Comparison of ENCODE assay signal across 28 mouse cellular contexts in genomic region chr12:38854751-38855150, GRCm38 (mm10).
A peak's percentile ranks its signal among the peaks of the same experiment; 100 is the strongest.
DNase-seq lines count a peak whose midpoint lies in the region; ATAC-seq lines count a peak whose summit lies in the region.
"Had no signal": no experiment of that assay in that cellular context is flagged by ENCODE, and none has a peak within 500 bp of the region (broad histone marks: within the 10 kb centered on the region; RNA-seq: fewer than 3 reads in every experiment).

No protein-coding gene starts in this region.

- DNase-seq in forebrain, embryonic 11.5 days (ENCODE audit: low spot score), result no peak
- no peak for DNase-seq in adrenal gland, adult 2 months
- no peak for DNase-seq in gastrocnemius, postnatal 4 days (ENCODE audit: low spot score in 2 of 2)
- DNase-seq in gastrocnemius, postnatal 36 days, result no peak
- DNase-seq: adrenal gland, postnatal 10 days; cerebellum, adult 11-12 months; cerebellum, adult 9-11 months; heart, adult 2 months; kidney, adult 18-20 months; kidney, postnatal 25 days; midbrain, embryonic 14.5 days; right cerebral cortex, postnatal 4 days; thymus, adult 18-20 months; thymus, postnatal 25 days had no signal

- intact Hi-C loops in gastrocnemius, postnatal 36 days (cut with DNase I), result no loop called here

- no peaks in the 10 kb centered on the region for H3K9me3 ChIP-seq in forebrain, embryonic 11.5 days (ENCODE audit: control insufficient read depth, low read length)
- no peaks in the 10 kb centered on the region for H3K9me3 ChIP-seq in forebrain, embryonic 15.5 days
- H3K9me3 ChIP-seq in forebrain, embryonic 12.5 days, result no peaks in the 10 kb centered on the region
- H3K9me3 ChIP-seq: heart, embryonic 12.5 days; kidney, embryonic 15.5 days; limb, embryonic 13.5 days; lung, embryonic 15.5 days; neural tube, embryonic 15.5 days had no signal

- 44% methylated on average over 6 of the region's 6 CpGs for WGBS in forebrain, embryonic 11.5 days
- 20% methylated on average over 6 of the region's 6 CpGs for WGBS in forebrain, embryonic 15.5 days
- WGBS in forebrain, embryonic 12.5 days, result 36% methylated on average over 6 of the region's 6 CpGs
- 68% methylated on average over 6 of the region's 6 CpGs for whole genome bisulfite sequencing in macrophage (ENCODE audit: missing documents)

- H3K27ac ChIP-seq in forebrain, embryonic 11.5 days (ENCODE audit: low read depth, low read length), result no peak overlapping the region
- H3K27ac ChIP-seq in forebrain, embryonic 15.5 days (replicated peaks), result no peak overlapping the region
- no peak overlapping the region for H3K27ac ChIP-seq in forebrain, embryonic 12.5 days
- peak overlapping the region; percentile 21; the same call in 1 of the 2 replicates for H3K27ac ChIP-seq in macrophage
- H3K27ac ChIP-seq: heart, adult 2 months; kidney, embryonic 15.5 days; layer of hippocampus, adult 2 months; left cerebral cortex, adult 2 months; limb, embryonic 13.5 days; lung, embryonic 15.5 days; neural tube, embryonic 15.5 days; stomach, postnatal 0 days had no signal

- H3K27me3 ChIP-seq in forebrain, embryonic 11.5 days (ENCODE audit: control insufficient read depth, insufficient read depth, low read length), result no peaks in the 10 kb centered on the region
- H3K27me3 ChIP-seq in forebrain, embryonic 15.5 days, result no peaks in the 10 kb centered on the region
- no peaks in the 10 kb centered on the region for H3K27me3 ChIP-seq in forebrain, embryonic 12.5 days
- H3K27me3 ChIP-seq: heart, embryonic 12.5 days; kidney, embryonic 15.5 days; limb, embryonic 13.5 days; lung, embryonic 15.5 days; neural tube, embryonic 15.5 days had no signal

- no peaks in the 10 kb centered on the region; the same call in 1 of the 2 replicates for H3K36me3 ChIP-seq in forebrain, embryonic 11.5 days (ENCODE audit: control insufficient read depth, insufficient read depth, low read length)
- no peaks in the 10 kb centered on the region; the same call in 1 of the 2 replicates for H3K36me3 ChIP-seq in forebrain, embryonic 15.5 days
- 0 out of 2 replicates have a peak, but pooled peaks cover 5% of the 10 kb centered on the region for H3K36me3 ChIP-seq in forebrain, embryonic 12.5 days (replicated peaks)
- H3K36me3 ChIP-seq in macrophage (ENCODE audit: inconsistent target), result no peaks in the 10 kb centered on the region
- H3K36me3 ChIP-seq: G1E; kidney, embryonic 15.5 days; neural tube, embryonic 15.5 days had no signal

- peaks cover 6% of the 10 kb centered on the region for H3K4me1 ChIP-seq in forebrain, embryonic 11.5 days (replicated peaks; ENCODE audit: control insufficient read depth, insufficient read depth, low read length)
- H3K4me1 ChIP-seq in forebrain, embryonic 15.5 days, result peaks cover 12% of the 10 kb centered on the region
- H3K4me1 ChIP-seq in forebrain, embryonic 12.5 days, result peaks cover 8% of the 10 kb centered on the region; the same call in 1 of the 2 replicates
- H3K4me1 ChIP-seq: heart, embryonic 12.5 days; lung, embryonic 15.5 days; neural tube, embryonic 15.5 days had no signal

- peak; percentile 29 for ATAC-seq in forebrain, embryonic 11.5 days (replicated peaks; ENCODE audit: low FRiP score)
- no peak for ATAC-seq in forebrain, embryonic 15.5 days (replicated peaks)
- peak; percentile 53; the same call in 1 of the 2 replicates for ATAC-seq in forebrain, embryonic 12.5 days (ENCODE audit: low FRiP score)
- ATAC-seq: hindbrain, embryonic 16.5 days had no signal

- H3K4me2 ChIP-seq in forebrain, embryonic 11.5 days (ENCODE audit: low read depth, low read length, severe bottlenecking), result no peak overlapping the region
- H3K4me2 ChIP-seq in forebrain, embryonic 15.5 days (replicated peaks), result no peak overlapping the region
- no peak overlapping the region for H3K4me2 ChIP-seq in forebrain, embryonic 12.5 days
- H3K4me2 ChIP-seq: heart, embryonic 12.5 days; kidney, embryonic 15.5 days; limb, embryonic 13.5 days; liver, embryonic 11.5 days; lung, embryonic 15.5 days; neural tube, embryonic 15.5 days had no signal

- H3K79me2 ChIP-seq in macrophage (ENCODE audit: inconsistent target), result no peaks in the 10 kb centered on the region

- H3K9ac ChIP-seq in forebrain, embryonic 11.5 days (ENCODE audit: low read length), result no peak overlapping the region
- no peak overlapping the region for H3K9ac ChIP-seq in forebrain, embryonic 15.5 days (replicated peaks)
- H3K9ac ChIP-seq in forebrain, embryonic 12.5 days, result no peak overlapping the region
- H3K9ac ChIP-seq: heart, embryonic 12.5 days; kidney, embryonic 15.5 days; limb, embryonic 13.5 days; lung, embryonic 15.5 days; neural tube, embryonic 15.5 days had no signal

- H3K4me3 ChIP-seq in forebrain, embryonic 11.5 days (ENCODE audit: low read depth, low read length), result no peak overlapping the region
- H3K4me3 ChIP-seq in forebrain, embryonic 15.5 days, result no peak overlapping the region
- H3K4me3 ChIP-seq in forebrain, embryonic 12.5 days (replicated peaks), result no peak overlapping the region
- H3K4me3 ChIP-seq in macrophage (ENCODE audit: inconsistent target), result no peak overlapping the region
- H3K4me3 ChIP-seq: heart, adult 2 months; heart, embryonic 12.5 days; kidney, embryonic 15.5 days; layer of hippocampus, adult 2 months; left cerebral cortex, adult 2 months; limb, embryonic 13.5 days; lung, embryonic 15.5 days; neural tube, embryonic 15.5 days had no signal
